ENCODE assay signal across 8 mouse cellular contexts in the genomic region with DNA sequence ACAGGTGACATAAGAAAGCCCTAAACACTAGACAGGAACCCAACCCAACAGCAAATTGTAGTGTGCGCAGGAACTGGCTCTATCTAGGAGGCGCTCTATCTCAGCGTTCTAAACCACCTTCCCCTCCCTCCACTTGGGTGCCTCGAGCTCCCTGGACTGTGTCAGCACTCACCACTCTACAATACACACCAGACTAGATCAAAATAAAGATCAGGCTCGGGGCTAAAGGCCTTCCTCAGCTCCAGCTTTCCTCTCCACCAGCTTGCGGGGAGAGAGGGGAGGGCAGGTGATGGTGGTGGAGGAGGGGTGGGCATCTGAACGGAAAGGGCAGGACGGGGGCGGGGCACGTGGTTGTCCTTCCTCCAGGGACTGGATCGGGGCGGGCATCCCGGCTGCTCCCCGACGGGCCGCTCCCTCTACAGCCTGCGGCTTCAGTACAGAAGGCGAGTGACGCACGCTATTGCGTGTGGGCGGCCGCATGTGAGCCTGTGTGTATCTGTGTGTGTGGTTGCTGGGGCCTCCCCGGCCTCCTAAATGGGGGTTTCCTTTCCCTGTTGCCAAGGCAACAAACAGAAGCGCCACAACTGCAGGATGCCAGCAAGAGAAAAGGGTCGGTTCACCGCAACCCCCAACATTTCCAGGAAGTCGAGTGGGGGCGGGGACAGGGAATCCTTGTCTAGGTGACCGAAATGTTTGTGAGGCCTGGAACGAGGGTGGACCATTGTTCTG. TPM values are rescaled to one million over a fixed set of nuclear protein-coding genes. Genes with fewer than 3 reads are reported as not detected.
DNase-seq lines count a peak whose midpoint lies in the region; ATAC-seq lines count a peak whose summit lies in the region.

A gene (minus strand): TSS at position 265 of the 729 bp plus-strand sequence.

- H3K4me3 ChIP-seq in hindbrain, embryonic 11.5 days (ENCODE audit: low read depth, low read length) = peak within 1 kb of the TSS; percentile 10
- H3K4me3 ChIP-seq in lung, embryonic 16.5 days (ENCODE audit: low read length) = peak within 1 kb of the TSS; percentile 46

- peak within 1 kb of the TSS; percentile 33 for H3K4me2 ChIP-seq in hindbrain, embryonic 11.5 days (replicated peaks; ENCODE audit: low read depth, low read length)
- H3K4me2 ChIP-seq in lung, embryonic 16.5 days (ENCODE audit: low read depth, low read length) = peak within 1 kb of the TSS; percentile 56

- peak within 1 kb of the TSS; percentile 70 for H3K27ac ChIP-seq in hindbrain, embryonic 11.5 days (ENCODE audit: low read depth, low read length)
- H3K27ac ChIP-seq in lung, embryonic 16.5 days (ENCODE audit: low read length) = peak within 1 kb of the TSS; percentile 89

- WGBS in hindbrain, embryonic 11.5 days = 1% methylated on average over 30 of the region's 31 CpGs
- WGBS in lung, embryonic 16.5 days = under 1% methylated on average over 31 of the region's 31 CpGs

- no peaks in the 10 kb centered on the region for H3K27me3 ChIP-seq in hindbrain, embryonic 11.5 days (ENCODE audit: control insufficient read depth, insufficient read depth, low read length)
- no peaks in the 10 kb centered on the region for H3K27me3 ChIP-seq in lung, embryonic 16.5 days (ENCODE audit: control insufficient read depth, insufficient read depth, low read depth, low read length)

- peak; percentile 99 for DNase-seq in Muller cell, postnatal 12 days (ENCODE audit: inconsistent ontology term)
- DNase-seq in cerebellum, postnatal 10 days = peak; percentile 96 to 97
- peak; percentile 89 to 94 for DNase-seq in frontal cortex, postnatal 10 days (ENCODE audit: low spot score in 2 of 2)
- DNase-seq in hindbrain, embryonic 11.5 days (ENCODE audit: low spot score) = peak; percentile 90
- DNase-seq in layer of hippocampus, adult 9-11 months = peak; percentile 96
- peak; percentile 94 for DNase-seq in ovary, adult 18-20 months (ENCODE audit: low spot score)
- peak; percentile 98 for DNase-seq in thymus, postnatal 0 days (ENCODE audit: low spot score)

- H3K9ac ChIP-seq in hindbrain, embryonic 11.5 days (ENCODE audit: low read depth, low read length) = peak within 1 kb of the TSS; percentile 29
- peak within 1 kb of the TSS; percentile 59 for H3K9ac ChIP-seq in lung, embryonic 16.5 days (ENCODE audit: low read length)

- peak; percentile 97 for ATAC-seq in hindbrain, embryonic 11.5 days (ENCODE audit: low FRiP score)
- ATAC-seq in lung, embryonic 16.5 days (ENCODE audit: low read depth) = peak; percentile 96

- H3K4me1 ChIP-seq in hindbrain, embryonic 11.5 days (replicated peaks; ENCODE audit: control insufficient read depth, insufficient read depth, low read length) = peaks cover 10% of the 10 kb centered on the region
- H3K4me1 ChIP-seq in lung, embryonic 16.5 days (replicated peaks; ENCODE audit: control insufficient read depth, insufficient read depth, low read length) = peaks cover 49% of the 10 kb centered on the region

- no peaks in the 10 kb centered on the region for H3K9me3 ChIP-seq in hindbrain, embryonic 11.5 days (ENCODE audit: control insufficient read depth, low read length)
- no peaks in the 10 kb centered on the region for H3K9me3 ChIP-seq in lung, embryonic 16.5 days (ENCODE audit: control insufficient read depth, low read length)

- H3K36me3 ChIP-seq in hindbrain, embryonic 11.5 days (ENCODE audit: control insufficient read depth, insufficient read depth, low read length) = no peaks in the 10 kb centered on the region
- H3K36me3 ChIP-seq in lung, embryonic 16.5 days (ENCODE audit: control insufficient read depth, insufficient read depth, low read length) = no peaks in the 10 kb centered on the region

RNA-seq across cellular contexts. Expression of the gene that starts here (rescaled TPM):
- polyA plus RNA-seq in hindbrain, embryonic 11.5 days (2014; fragmentation: Nextera tagmentation; extraction: Ambion mirVana) = 22.5 and 22.8 TPM in 2 replicates
- polyA plus RNA-seq in lung, embryonic 16.5 days (2015; fragmentation: Nextera tagmentation; extraction: Ambion mirVana) = 148 and 150 TPM in 2 replicates
- 40.6 and 43.8 TPM in 2 replicates for polyA plus RNA-seq in thymus, postnatal 0 days (2015; fragmentation: Nextera tagmentation; extraction: Ambion mirVana)

Comparison
In these comparisons a context has a peak if more than half of its experiments do, and no peak if none do; other contexts are left out.
1. Peak in every context shown above with its lines: DNase-seq, ATAC-seq, H3K4me3 ChIP-seq and H3K27ac ChIP-seq.